ENCODE assay signal across 8 mouse cellular contexts in the genomic region with DNA sequence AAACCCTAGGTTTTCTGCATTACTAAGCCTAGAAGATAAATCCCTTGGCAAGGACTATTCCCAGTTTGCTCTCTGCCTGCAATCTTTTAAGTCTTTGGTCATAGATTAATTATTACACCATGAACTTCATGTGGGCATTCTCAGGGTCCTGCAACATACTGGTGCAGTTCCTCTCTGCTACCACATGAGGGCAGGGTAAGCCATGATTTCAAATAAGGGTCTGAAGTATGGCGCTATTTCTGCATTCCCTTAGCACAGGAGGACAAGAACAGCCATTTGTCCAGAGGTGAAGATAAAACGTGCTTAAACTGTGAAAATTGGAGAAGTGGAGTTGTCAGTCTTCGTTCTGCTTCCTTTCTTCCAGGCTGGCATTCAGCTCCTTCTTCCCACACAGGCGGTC. TPM values are rescaled to one million over a fixed set of nuclear protein-coding genes. Genes with fewer than 3 reads are reported as not detected.
A peak's percentile ranks its signal among the peaks of the same experiment; 100 is the strongest.
DNase-seq lines count a peak whose midpoint lies in the region; ATAC-seq lines count a peak whose summit lies in the region.

No protein-coding gene starts in this region.

- no peak for ATAC-seq in heart, embryonic 16.5 days (replicated peaks; ENCODE audit: extremely low read depth, insufficient read depth, low FRiP score)
- no peak for ATAC-seq in liver, embryonic 11.5 days (replicated peaks; ENCODE audit: low FRiP score)
- peak; percentile 64 for ATAC-seq in monocyte, adult 5-6 weeks (replicated peaks; ENCODE audit: insufficient number of reproducible peaks, low FRiP score, low TSS enrichment, poor library complexity, severe bottlenecking)
- no peak for ATAC-seq in stomach, embryonic 14.5 days (ENCODE audit: insufficient number of reproducible peaks, insufficient read depth, low FRiP score, low read depth)

- peak overlapping the region; percentile 9 for H3K9ac ChIP-seq in heart, embryonic 16.5 days (ENCODE audit: low read length)
- H3K9ac ChIP-seq in liver, embryonic 11.5 days (ENCODE audit: low read depth, low read length): no peak overlapping the region
- no peak overlapping the region for H3K9ac ChIP-seq in stomach, embryonic 14.5 days (replicated peaks; ENCODE audit: low read depth, low read length)

- WGBS in forebrain, embryonic 10.5 days: 26% methylated on average over 4 of the region's 4 CpGs
- 21% methylated on average over 4 of the region's 4 CpGs for WGBS in heart, embryonic 16.5 days
- 20% methylated on average over 4 of the region's 4 CpGs for whole genome bisulfite sequencing in liver, embryonic 11.5 days
- WGBS in stomach, embryonic 14.5 days: 22% methylated on average over 4 of the region's 4 CpGs

- DNase-seq in ES-CJ7 (ENCODE audit: low read depth, low spot score): peak; percentile 84
- DNase-seq in c-Kit-negative CD71-positive TER-119-positive erythroid progenitor cells, embryonic 14.5 days (ENCODE audit: low read depth, low spot score): peak; percentile 67
- DNase-seq in forebrain, embryonic 10.5 days (ENCODE audit: extremely low spot score, low spot score): peak; percentile 54
- peak; percentile 85 for DNase-seq in kidney, postnatal 14 days
- DNase-seq in liver, embryonic 11.5 days (ENCODE audit: low spot score): no peak

- H3K36me3 ChIP-seq in forebrain, embryonic 10.5 days (replicated peaks): peaks cover 19% of the 10 kb centered on the region
- H3K36me3 ChIP-seq in heart, embryonic 16.5 days (ENCODE audit: control insufficient read depth, insufficient read depth): 0 out of 2 replicates have a peak, but pooled peaks cover 4% of the 10 kb centered on the region
- no peaks in the 10 kb centered on the region for H3K36me3 ChIP-seq in liver, embryonic 11.5 days (ENCODE audit: control insufficient read depth, insufficient read depth, low read length)
- no peaks in the 10 kb centered on the region for H3K36me3 ChIP-seq in stomach, embryonic 14.5 days (ENCODE audit: control insufficient read depth, insufficient read depth, low read length)

- peaks cover 30% of the 10 kb centered on the region for H3K4me1 ChIP-seq in forebrain, embryonic 10.5 days
- H3K4me1 ChIP-seq in heart, embryonic 16.5 days (ENCODE audit: control insufficient read depth, insufficient read depth, low read length): peaks cover 12% of the 10 kb centered on the region
- peaks cover 7% of the 10 kb centered on the region for H3K4me1 ChIP-seq in liver, embryonic 11.5 days (replicated peaks; ENCODE audit: control insufficient read depth, insufficient read depth, low read length)
- H3K4me1 ChIP-seq in stomach, embryonic 14.5 days (ENCODE audit: control insufficient read depth, insufficient read depth, low read length): 0 out of 2 replicates have a peak, but pooled peaks cover 5% of the 10 kb centered on the region

- no peaks in the 10 kb centered on the region for H3K27me3 ChIP-seq in forebrain, embryonic 10.5 days (ENCODE audit: poor library complexity, severe bottlenecking)
- H3K27me3 ChIP-seq in heart, embryonic 16.5 days (ENCODE audit: control insufficient read depth, insufficient read depth, low read length): no peaks in the 10 kb centered on the region
- H3K27me3 ChIP-seq in liver, embryonic 11.5 days (replicated peaks; ENCODE audit: control insufficient read depth, insufficient read depth, low read length): no peaks in the 10 kb centered on the region
- H3K27me3 ChIP-seq in stomach, embryonic 14.5 days (ENCODE audit: control insufficient read depth, insufficient read depth, low read length): no peaks in the 10 kb centered on the region

- peak overlapping the region; percentile 54 for H3K4me2 ChIP-seq in heart, embryonic 16.5 days (ENCODE audit: low read depth, low read length)
- peak overlapping the region; percentile 60 for H3K4me2 ChIP-seq in liver, embryonic 11.5 days
- peak overlapping the region; percentile 40 for H3K4me2 ChIP-seq in stomach, embryonic 14.5 days (replicated peaks; ENCODE audit: low read depth, low read length)

- H3K4me3 ChIP-seq in forebrain, embryonic 10.5 days: peak overlapping the region; percentile 86
- H3K4me3 ChIP-seq in heart, embryonic 16.5 days (ENCODE audit: low read length): peak overlapping the region; percentile 24
- H3K4me3 ChIP-seq in liver, embryonic 11.5 days (ENCODE audit: low read depth, low read length): peak overlapping the region; percentile 27; the same call in 1 of the 2 replicates
- H3K4me3 ChIP-seq in stomach, embryonic 14.5 days (ENCODE audit: low read depth, low read length): peak overlapping the region; percentile 22

- peak overlapping the region; percentile 82 for H3K27ac ChIP-seq in forebrain, embryonic 10.5 days
- H3K27ac ChIP-seq in heart, embryonic 16.5 days (ENCODE audit: low read length): 0 out of 2 replicates have a peak overlapping the region, but pooled peaks have one; percentile 26
- no peak overlapping the region for H3K27ac ChIP-seq in liver, embryonic 11.5 days (ENCODE audit: low read depth, low read length)
- H3K27ac ChIP-seq in stomach, embryonic 14.5 days (ENCODE audit: low read length): no peak overlapping the region

- H3K9me3 ChIP-seq in forebrain, embryonic 10.5 days: no peaks in the 10 kb centered on the region
- no peaks in the 10 kb centered on the region for H3K9me3 ChIP-seq in heart, embryonic 16.5 days (replicated peaks; ENCODE audit: control insufficient read depth, low read length)
- H3K9me3 ChIP-seq in liver, embryonic 11.5 days (ENCODE audit: control insufficient read depth, low read length): no peaks in the 10 kb centered on the region
- H3K9me3 ChIP-seq in stomach, embryonic 14.5 days (ENCODE audit: control insufficient read depth, low read depth, low read length): no peaks in the 10 kb centered on the region

RNA-seq across cellular contexts. Expression of a gene that starts 1.8 kb away (rescaled TPM):
- 27.2 and 27.5 TPM in 2 replicates for polyA plus RNA-seq in forebrain, embryonic 10.5 days (2016; fragmentation: Nextera tagmentation; extraction: Ambion mirVana)
- polyA plus RNA-seq in heart, embryonic 16.5 days (2015; fragmentation: Nextera tagmentation; extraction: Ambion mirVana): 16.8 and 19.0 TPM in 2 replicates
- polyA plus RNA-seq in liver, embryonic 11.5 days (2014; fragmentation: Nextera tagmentation; extraction: Ambion mirVana): 19.2 and 20.8 TPM in 2 replicates
- total RNA-seq in monocyte, adult 5-6 weeks (2017): 18.1 to 20.3 TPM (median 19.7 TPM) in 3 replicates
- polyA plus RNA-seq in stomach, embryonic 14.5 days (2014; fragmentation: Nextera tagmentation; extraction: Ambion mirVana): 24.8 and 29.3 TPM in 2 replicates

RNA-seq across cellular contexts. Expression of a gene that starts 12.6 kb away (rescaled TPM):
- 82.8 and 86.1 TPM in 2 replicates for polyA plus RNA-seq in forebrain, embryonic 10.5 days (2016; fragmentation: Nextera tagmentation; extraction: Ambion mirVana)
- polyA plus RNA-seq in heart, embryonic 16.5 days (2015; fragmentation: Nextera tagmentation; extraction: Ambion mirVana): 38.7 and 40.5 TPM in 2 replicates
- polyA plus RNA-seq in liver, embryonic 11.5 days (2014; fragmentation: Nextera tagmentation; extraction: Ambion mirVana): 64.6 and 68.5 TPM in 2 replicates
- total RNA-seq in monocyte, adult 5-6 weeks (2017): 19.6 to 33.1 TPM (median 20.4 TPM) in 3 replicates
- 50.7 and 54.5 TPM in 2 replicates for polyA plus RNA-seq in stomach, embryonic 14.5 days (2014; fragmentation: Nextera tagmentation; extraction: Ambion mirVana)

Comparison
In these comparisons a context has a peak if more than half of its experiments do, and no peak if none do; other contexts are left out.
1. H3K27ac ChIP-seq: peak in forebrain, embryonic 10.5 days (single experiment) and heart, embryonic 16.5 days (single experiment); none in liver, embryonic 11.5 days (single experiment) and stomach, embryonic 14.5 days (single experiment).
2. H3K4me3 ChIP-seq: peak in every context shown above with its lines; median percentile 86 in forebrain, embryonic 10.5 days; 27 in liver, embryonic 11.5 days; 24 in heart, embryonic 16.5 days; 22 in stomach, embryonic 14.5 days.
3. Peak in every context shown above with its lines, with median percentiles within 50 percentile points of each other: H3K4me2 ChIP-seq.